Mouse (Mus musculus) liver, adult (tissue): ENCODE data around the gene Msx3.

Source experiments
- GATA4 ChIP-seq: IDR thresholded peaks from 2 replicates; pipeline ENCODE4 v1.6.1; 2014; ENCODE audit warnings: mild to moderate bottlenecking, low read length; ENCODE audit not compliant: insufficient replicate concordance

Gene Msx3

DNA sequence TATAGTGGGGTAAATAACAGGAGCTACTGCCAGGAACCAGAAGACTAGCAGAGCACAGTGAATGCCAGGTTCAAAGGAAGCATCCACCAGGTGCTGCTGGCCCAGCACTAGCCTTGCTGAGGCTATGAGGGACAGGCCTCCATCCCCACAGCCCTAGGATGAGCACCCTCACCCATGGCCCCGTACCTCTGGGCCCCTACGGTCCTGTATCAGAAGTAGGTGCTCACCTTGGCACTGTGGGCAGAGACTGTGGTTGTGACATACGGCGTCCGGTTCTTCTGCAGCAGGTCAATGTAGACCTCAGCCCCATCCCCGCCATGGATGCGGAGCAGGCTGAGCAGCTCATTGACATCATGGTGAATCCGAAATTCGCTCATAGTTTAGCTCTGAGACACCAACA is 15.5 kb downstream of the Msx3 start:
- no peak for TF ChIP-seq GATA4

DNA sequence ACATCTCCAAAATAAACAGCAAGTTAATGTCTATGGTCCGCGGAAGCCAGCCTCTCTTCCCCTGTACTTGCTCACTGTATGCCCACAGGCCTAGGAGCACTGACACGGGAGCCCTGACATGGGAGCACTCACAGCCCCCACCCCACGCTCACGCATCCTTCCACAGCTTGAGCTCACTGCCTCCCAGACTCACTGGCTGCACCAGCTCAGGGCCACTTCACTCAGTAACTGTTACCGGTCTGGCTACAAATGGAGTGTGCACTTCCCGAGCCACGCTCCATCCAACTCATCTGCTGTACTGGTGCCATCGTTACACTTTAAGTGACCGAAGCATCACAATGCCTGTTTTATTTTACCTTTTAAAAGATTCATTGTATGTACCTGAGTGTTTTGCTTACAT is 16.5 kb downstream of the Msx3 start:
- TF ChIP-seq GATA4, result no peak

DNA sequence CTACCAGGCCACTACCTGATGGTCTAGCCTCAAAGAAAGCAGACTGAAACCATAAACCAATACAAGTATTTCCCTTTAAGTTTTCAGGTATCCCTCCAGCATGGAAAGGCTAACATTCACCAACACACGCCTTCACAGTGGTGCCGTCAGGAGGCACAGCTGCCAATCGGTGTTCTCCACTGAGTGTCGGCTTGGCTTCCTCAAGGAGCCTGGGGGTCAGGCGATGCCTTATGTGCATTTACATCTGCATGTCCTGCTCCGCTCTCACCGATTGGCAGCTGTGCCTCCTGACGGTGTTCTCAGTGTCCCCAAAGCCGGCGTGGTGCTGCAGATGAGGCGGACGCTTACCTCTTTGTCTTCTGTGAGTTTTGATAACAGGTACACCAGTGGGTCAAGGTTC is 17.1 kb downstream of the Msx3 start:
- no peak for TF ChIP-seq GATA4

DNA sequence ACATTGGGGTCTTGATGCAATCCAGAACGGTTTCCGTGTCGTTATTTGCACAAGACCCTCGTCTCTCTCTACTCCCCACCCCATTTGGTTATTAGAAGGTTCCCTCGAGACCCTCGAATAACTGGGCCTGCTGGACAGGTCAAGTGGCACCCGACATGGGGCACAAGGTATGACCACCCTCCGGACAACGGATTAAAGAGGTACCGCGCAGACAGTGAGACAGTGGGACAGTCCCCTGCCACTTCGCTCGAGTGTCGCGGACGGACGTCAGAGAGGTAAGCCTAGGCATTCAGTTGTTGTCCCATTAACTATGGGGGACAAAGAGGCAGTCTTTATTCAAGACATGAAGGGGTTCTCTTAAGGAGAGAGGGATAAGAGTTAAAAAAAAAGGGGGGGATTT is 37.6 kb downstream of the Msx3 start:
- no peak for TF ChIP-seq GATA4

DNA sequence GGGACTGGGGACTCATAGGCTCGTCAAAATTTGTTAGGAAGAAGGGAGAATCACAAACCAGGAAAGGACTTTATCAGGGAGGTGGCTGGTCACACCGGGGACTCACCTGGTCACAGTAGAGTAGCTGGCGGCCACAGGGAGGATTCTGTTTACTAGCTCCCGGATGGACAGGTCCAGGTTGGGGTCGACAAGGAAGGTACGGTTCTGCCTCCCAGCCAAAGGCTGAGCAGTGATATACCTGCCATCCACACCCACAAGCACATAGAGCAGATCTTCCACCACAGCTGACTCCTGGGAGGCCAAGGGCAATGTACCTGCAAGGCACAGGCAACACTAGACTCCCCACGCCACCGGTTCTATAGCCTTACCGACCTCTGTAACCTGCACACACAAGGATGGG is 41.1 kb downstream of the Msx3 start:
- TF ChIP-seq GATA4, result no peak

DNA sequence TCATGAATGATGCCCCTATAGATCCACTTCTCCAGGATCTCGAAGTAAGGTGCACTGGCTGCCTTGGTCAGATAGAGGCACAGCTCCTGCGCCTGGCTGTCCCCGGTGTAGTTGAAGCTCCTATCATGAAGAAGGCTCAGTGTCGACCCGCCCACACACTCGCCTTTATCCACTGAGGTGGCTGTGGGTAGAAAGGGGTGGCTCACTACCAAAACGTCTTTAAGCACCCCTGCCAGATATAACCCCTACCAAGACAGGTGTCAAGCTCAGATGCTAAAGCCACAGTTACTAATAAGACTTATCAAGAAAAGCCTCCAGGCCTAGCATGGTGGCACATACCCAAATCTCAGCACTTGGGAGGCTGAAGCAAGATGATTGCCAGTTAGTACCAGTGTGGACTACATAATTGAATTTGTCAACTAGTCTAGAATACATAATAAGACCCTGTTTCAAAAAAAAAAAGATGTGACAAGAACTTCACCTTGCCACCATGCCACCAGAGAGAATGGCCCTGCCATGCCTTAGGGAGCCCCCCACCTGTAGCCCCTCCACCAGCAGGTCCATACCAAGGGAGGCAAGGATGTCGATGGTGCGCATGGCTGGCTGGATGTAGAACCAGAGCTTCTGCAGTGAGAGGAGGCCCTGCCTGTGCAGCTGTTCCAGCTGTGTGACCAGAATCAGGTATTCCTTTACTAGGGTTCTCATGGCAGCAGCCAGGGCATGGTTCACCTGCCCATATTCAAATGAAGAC is 41.9 kb downstream of the Msx3 start:
- no peak for TF ChIP-seq GATA4

DNA sequence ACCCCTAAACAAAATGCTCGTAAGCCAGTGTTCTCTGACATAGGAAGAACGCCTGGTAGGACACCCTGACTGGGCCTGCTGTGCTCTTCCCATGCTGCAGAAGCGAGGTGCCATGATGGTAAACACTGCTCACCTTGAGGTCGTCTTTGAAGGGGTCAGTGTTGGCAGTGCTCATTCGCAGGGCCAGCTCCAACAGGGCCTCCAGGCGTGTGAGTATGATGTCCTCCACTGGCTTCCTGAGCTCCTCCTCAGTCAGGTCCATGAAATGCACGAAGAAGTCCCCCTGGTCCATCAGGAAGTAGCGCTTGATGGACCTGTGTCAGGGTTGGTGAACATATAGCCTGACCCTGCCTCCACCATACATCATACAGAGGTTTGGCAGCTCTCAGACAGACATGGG is 44.2 kb downstream of the Msx3 start:
- no peak for TF ChIP-seq GATA4

DNA sequence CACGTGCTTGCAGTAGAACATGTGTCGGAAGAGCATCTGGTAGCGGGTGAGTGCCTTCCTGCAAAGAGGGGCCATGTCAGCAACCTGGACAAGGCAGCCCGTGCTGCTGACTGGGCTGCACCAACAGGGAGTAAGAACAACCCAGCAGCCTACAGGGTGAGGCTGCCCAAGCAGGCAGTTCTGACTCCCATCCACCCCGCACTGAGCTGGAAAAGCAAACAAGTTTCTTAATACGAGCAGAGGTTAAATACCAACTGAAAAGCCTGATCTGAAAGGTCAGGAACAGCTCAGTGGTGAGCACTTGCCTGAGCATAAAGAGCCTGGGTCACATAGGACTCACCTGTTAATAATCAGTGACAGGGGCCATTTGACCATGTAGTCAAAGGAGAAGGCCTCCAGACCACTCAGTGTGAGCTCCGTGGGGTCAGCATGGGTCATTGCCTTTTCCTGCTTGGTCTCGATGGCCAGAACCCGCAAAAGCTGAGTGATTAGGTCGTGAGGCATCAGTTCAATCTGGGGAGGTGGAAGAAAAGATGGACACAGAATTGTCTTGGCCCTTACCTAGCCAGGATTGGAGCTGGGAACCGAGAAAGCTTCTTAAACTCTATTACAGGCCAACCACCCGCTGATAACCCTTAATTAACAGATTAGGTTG is 47.7 kb downstream of the Msx3 start:
- no peak for TF ChIP-seq GATA4

DNA sequence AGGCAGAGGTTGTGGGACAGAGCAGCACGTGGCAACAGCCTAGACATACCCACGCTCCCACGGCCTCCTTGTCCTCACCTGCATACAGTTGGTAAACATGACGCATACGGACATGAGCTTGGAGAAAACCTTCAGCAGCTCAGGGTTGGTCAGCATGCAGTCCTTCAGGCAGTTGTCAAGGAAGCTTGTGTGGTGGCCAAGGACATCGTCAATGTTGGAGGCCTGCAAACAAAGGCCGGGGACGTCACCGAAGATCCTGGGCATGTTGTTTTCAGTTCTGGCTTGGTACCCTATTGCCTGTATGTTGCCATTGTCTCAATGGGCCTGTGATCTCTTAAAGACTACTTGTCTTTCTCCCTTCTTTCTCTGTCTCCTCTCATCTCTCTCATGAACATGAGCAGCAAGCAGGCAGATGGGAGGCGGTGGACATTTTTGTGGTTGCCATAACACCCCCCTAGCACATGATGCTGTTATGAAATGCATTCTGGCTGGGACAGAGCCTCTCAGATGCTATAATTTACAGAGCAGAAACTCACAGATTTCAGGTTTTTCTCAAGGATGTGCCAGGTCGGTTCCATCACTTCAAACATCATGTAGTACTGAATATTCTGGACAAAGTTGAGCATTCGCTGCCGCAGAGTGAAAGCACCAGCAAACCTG is 50.1 kb downstream of the Msx3 start:
- no peak for TF ChIP-seq GATA4
